Mouse (Mus musculus): ENCODE results near the gene 5330417C22Rik. TPM values are rescaled to one million over a fixed set of nuclear protein-coding genes. Genes with fewer than 3 reads are reported as not detected.

The 5330417C22Rik gene
- total and polyA plus RNA-seq, 2 experiments from 2014 or later: 11.5 to 17.5 TPM

DNA sequence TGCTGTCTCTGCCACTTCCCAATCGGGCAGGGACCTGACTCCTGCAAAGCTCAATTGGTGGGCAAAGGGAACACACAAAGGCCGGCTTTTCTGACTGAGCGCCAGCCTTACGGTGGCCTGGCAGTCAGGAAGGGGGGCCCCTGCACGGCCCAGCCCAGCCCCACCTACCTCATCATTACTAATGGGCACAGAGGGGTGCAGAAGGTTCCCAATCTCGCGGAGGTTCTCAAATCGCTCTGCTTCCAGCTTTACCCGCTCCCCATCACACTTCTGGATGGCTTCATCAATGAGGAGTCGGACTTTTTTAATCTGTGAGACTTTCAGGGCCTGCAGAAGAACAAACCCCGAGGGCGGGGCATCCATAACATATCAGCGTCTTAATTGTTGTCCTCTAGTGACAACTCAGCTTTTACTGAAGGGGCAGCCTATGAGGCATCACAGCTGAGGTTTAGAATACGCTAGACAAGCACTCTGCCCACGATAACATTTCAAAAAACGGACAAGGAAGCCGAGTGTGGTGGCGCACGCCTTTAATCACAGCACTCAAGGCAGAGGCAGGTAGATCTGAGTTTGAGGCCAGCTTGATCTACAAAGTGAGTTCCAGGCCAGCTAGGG, 102.3 kb downstream of the 5330417C22Rik start:
- peaks cover 8% of the 10 kb centered on the region; the same call in 1 of the 2 replicates for H3K4me1 ChIP-seq (ENCODE audit: insufficient read depth)
- H3K27me3 ChIP-seq (ENCODE audit: insufficient read depth, low read length): no peaks in the 10 kb centered on the region
- H3K9ac ChIP-seq: no peak overlapping the region
- H3K9me3 ChIP-seq (ENCODE audit: low read length): no peaks in the 10 kb centered on the region
- peak; percentile 60 for ATAC-seq
- no peak for TF ChIP-seq CTCF (IDR thresholded peaks at IDR 0.05; ENCODE audit: low read depth)
- peak overlapping the region; percentile 67 for H3K27ac ChIP-seq (ENCODE audit: low read depth, low read length)
- WGBS: 17% methylated on average over 19 of the region's 19 CpGs
- H3K4me2 ChIP-seq (ENCODE audit: low read depth): no peak overlapping the region
- DNase-seq: no peak
- no peak overlapping the region for H3K4me3 ChIP-seq (ENCODE audit: low read depth, low read length)
- peaks cover 63% of the 10 kb centered on the region for H3K36me3 ChIP-seq (ENCODE audit: insufficient read depth)

GRCm38 (mm10) chr3:108433188-108433880, 103.0 kb downstream of the 5330417C22Rik start:
- H3K36me3 ChIP-seq (ENCODE audit: insufficient read depth): peaks cover 70% of the 10 kb centered on the region
- H3K4me1 ChIP-seq (ENCODE audit: insufficient read depth): peaks cover 8% of the 10 kb centered on the region; the same call in 1 of the 2 replicates
- ATAC-seq (peak; percentile 77), DNase-seq (peak; percentile 62)
- no peak overlapping the region for H3K9ac ChIP-seq
- H3K4me2 ChIP-seq (ENCODE audit: low read depth): no peak overlapping the region
- peak overlapping the region; percentile 67 for H3K27ac ChIP-seq (ENCODE audit: low read depth, low read length)
- no peaks in the 10 kb centered on the region for H3K9me3 ChIP-seq (ENCODE audit: low read length)
- H3K4me3 ChIP-seq (ENCODE audit: low read depth, low read length): no peak overlapping the region
- WGBS: 10% methylated on average over 18 of the region's 18 CpGs
- no peak for TF ChIP-seq CTCF (IDR thresholded peaks at IDR 0.05; ENCODE audit: low read depth)
- no peaks in the 10 kb centered on the region for H3K27me3 ChIP-seq (ENCODE audit: insufficient read depth, low read length)

DNA sequence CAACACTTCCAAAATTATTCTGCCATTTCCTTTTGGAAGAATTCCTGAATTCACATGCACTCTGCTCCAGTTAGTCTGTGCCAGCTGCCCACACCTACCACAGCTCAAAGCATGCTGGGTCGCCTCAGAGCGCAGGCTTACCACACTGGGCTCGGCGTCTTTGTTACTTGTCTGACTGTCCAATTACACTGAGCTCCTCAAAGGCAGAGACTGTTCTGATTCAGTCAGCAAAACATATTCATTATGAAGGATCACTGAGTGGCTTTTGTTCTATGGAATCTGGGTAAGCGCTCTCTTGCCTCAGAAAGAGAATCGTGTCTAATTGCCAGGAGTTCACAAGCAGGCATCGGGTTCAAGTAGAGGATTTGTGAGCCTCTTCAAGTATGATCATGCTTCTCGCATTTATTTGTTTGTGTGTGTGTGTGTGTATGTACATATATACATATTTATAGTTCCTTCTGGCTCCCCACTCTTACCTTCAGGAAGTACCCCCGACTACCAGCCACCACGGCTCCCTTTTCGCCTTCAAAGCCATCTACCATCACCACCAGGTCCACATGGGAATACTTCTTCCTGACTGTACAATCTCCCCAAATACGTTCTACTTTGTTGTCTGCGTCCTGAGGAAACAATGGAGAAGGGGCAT, 103.7 kb downstream of the 5330417C22Rik start:
- WGBS: 15% methylated on average over 13 of the region's 13 CpGs
- H3K4me1 ChIP-seq (ENCODE audit: insufficient read depth): peaks cover 8% of the 10 kb centered on the region; the same call in 1 of the 2 replicates
- ATAC-seq (peak; percentile 63), DNase-seq (peak; percentile 54)
- H3K4me3 ChIP-seq (ENCODE audit: low read depth, low read length): no peak overlapping the region
- H3K9ac ChIP-seq: no peak overlapping the region
- no peaks in the 10 kb centered on the region for H3K27me3 ChIP-seq (ENCODE audit: insufficient read depth, low read length)
- H3K9me3 ChIP-seq (ENCODE audit: low read length): no peaks in the 10 kb centered on the region
- H3K36me3 ChIP-seq (ENCODE audit: insufficient read depth): peaks cover 76% of the 10 kb centered on the region
- peak overlapping the region; percentile 67 for H3K27ac ChIP-seq (ENCODE audit: low read depth, low read length)
- H3K4me2 ChIP-seq (ENCODE audit: low read depth): no peak overlapping the region
- TF ChIP-seq CTCF (IDR thresholded peaks at IDR 0.05; ENCODE audit: low read depth): no peak

DNA sequence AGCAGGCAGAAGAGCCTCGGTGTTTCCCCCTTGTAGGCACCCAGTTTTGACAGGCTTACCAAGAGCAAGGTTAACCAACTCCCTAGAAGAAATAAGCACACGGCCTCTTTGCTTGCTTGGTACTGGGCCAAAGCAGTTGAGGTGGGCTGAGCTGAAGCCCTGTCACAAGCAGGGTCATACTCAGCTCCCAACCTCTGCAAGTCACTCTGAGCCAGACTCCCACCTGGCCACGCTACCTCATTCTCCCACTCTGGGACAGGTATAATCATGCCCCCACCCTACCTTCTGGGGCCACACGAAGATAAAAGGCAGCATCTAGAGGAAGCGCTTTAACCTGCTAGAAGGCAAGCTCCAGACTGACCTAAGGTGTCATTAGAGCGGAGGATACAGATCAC, 110.7 kb downstream of the 5330417C22Rik start:
- Histone ChIP-seq H3K4me3 (ENCODE audit: low read depth, low read length) (no peak overlapping the region), H3K4me2 (ENCODE audit: low read depth) (no peak overlapping the region), H3K36me3 (ENCODE audit: insufficient read depth) (peaks cover 55% of the 10 kb centered on the region), H3K4me1 (ENCODE audit: insufficient read depth) (peaks cover 14% of the 10 kb centered on the region), H3K9me3 (ENCODE audit: low read length) (no peaks in the 10 kb centered on the region), H3K27ac (ENCODE audit: low read depth, low read length) (no peak overlapping the region), H3K9ac (no peak overlapping the region), H3K27me3 (ENCODE audit: insufficient read depth, low read length) (no peaks in the 10 kb centered on the region)
- WGBS: 62% methylated on average over 6 of the region's 6 CpGs
- DNase-seq: no peak
- no peak for ATAC-seq
- TF ChIP-seq CTCF (IDR thresholded peaks at IDR 0.05; ENCODE audit: low read depth): no peak

- WGBS: 39% methylated on average over 7 of the region's 7 CpGs
- Histone ChIP-seq H3K4me1 (ENCODE audit: insufficient read depth) (peaks cover 14% of the 10 kb centered on the region), H3K27me3 (ENCODE audit: insufficient read depth, low read length) (no peaks in the 10 kb centered on the region), H3K9ac (no peak overlapping the region), H3K4me3 (ENCODE audit: low read depth, low read length) (no peak overlapping the region), H3K4me2 (ENCODE audit: low read depth) (no peak overlapping the region), H3K9me3 (ENCODE audit: low read length) (no peaks in the 10 kb centered on the region), H3K27ac (ENCODE audit: low read depth, low read length) (no peak overlapping the region), H3K36me3 (ENCODE audit: insufficient read depth) (peaks cover 50% of the 10 kb centered on the region)
- ATAC-seq: no peak
- TF ChIP-seq CTCF (IDR thresholded peaks at IDR 0.05; ENCODE audit: low read depth): no peak
- DNase-seq: no peak
Measured at GRCm38 (mm10) chr3:108424944-108425623, 111.3 kb downstream of the 5330417C22Rik start.

GRCm38 (mm10) chr3:108423844-108424801, 112.2 kb downstream of the 5330417C22Rik start:
- peak; percentile 85 for ATAC-seq
- TF ChIP-seq CTCF (IDR thresholded peaks at IDR 0.05; ENCODE audit: low read depth): no peak
- WGBS: 18% methylated on average over 11 of the region's 11 CpGs

More at GRCm38 (mm10) chr3:108423844-108424801, 112.2 kb downstream of the 5330417C22Rik start:
- Histone ChIP-seq H3K4me2 (ENCODE audit: low read depth) (peak overlapping the region; percentile 48), H3K9ac (peak overlapping the region; percentile 28), H3K27me3 (ENCODE audit: insufficient read depth, low read length) (no peaks in the 10 kb centered on the region), H3K4me3 (ENCODE audit: low read depth, low read length) (0 out of 2 replicates have a peak overlapping the region, but pooled peaks have one; percentile 17), H3K27ac (ENCODE audit: low read depth, low read length) (peak overlapping the region; percentile 57), H3K9me3 (ENCODE audit: low read length) (no peaks in the 10 kb centered on the region), H3K36me3 (ENCODE audit: insufficient read depth) (peaks cover 41% of the 10 kb centered on the region), H3K4me1 (ENCODE audit: insufficient read depth) (peaks cover 14% of the 10 kb centered on the region)
- DNase-seq: peak; percentile 83
